Mouse (Mus musculus) stomach, postnatal 0 days (tissue): ENCODE measurements around the gene Ephb4.
A peak's percentile ranks its signal among the peaks of the same experiment; 100 is the strongest.

Source experiments
- CTCF ChIP-seq: IDR thresholded peaks from 2 replicates; pipeline ENCODE4 v1.5.1; 2016; ENCODE audit warnings: antibody characterized with exemption, low read depth, mild to moderate bottlenecking, moderate library complexity
- EP300 ChIP-seq: optimal IDR thresholded peaks from 2 replicates; pipeline ENCODE3; 2016; ENCODE audit warnings: antibody characterized with exemption

GRCm38 (mm10) chr5:137308356-137308755, 41.6 kb upstream of the Ephb4 start:
- TF ChIP-seq EP300 (no peak), CTCF (0 out of 2 replicates have a peak, but pooled peaks have one; percentile 30)
